Mouse (Mus musculus): ENCODE data around the gene Grik3. TPM values are rescaled to one million over a fixed set of nuclear protein-coding genes. Genes with fewer than 3 reads are reported as not detected.

The Grik3 gene
- polyA plus RNA-seq, 1 experiment from 2014 or later: not detected

DNA sequence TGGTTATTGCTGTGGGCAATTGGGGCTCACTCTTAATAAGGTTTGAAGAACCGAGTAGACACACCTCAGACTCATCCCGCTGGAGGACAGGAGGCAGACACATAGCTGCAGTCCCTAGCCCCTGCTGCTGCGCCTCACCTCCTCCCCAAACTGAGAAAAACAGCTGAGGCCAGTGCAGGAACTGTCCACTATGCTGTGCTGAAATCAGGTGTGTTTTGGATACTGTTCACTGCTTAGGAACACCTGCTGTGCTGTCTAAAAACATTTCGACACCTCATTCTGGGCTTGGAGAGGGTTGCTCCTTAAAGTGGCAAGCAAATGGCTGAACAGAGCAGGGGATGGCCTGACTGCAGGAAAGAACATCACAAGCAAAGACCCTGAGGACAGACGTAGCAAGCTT, 57.7 kb downstream of the Grik3 start:
- no peak overlapping the region for H3K4me3 ChIP-seq (replicated peaks)
- H3K9ac ChIP-seq: no peak overlapping the region
- WGBS (ENCODE audit: insufficient replicate concordance): 42% methylated on average over 5 of the region's 5 CpGs
- no peaks in the 10 kb centered on the region for H3K9me3 ChIP-seq (replicated peaks)
- H3K27ac ChIP-seq (replicated peaks): no peak overlapping the region
- no peak overlapping the region for H3K4me2 ChIP-seq
- no peaks in the 10 kb centered on the region for H3K27me3 ChIP-seq
- no peak for ATAC-seq (ENCODE audit: insufficient read depth)
- no peaks in the 10 kb centered on the region for H3K36me3 ChIP-seq (replicated peaks)
- H3K4me1 ChIP-seq (replicated peaks): no peaks in the 10 kb centered on the region

DNA sequence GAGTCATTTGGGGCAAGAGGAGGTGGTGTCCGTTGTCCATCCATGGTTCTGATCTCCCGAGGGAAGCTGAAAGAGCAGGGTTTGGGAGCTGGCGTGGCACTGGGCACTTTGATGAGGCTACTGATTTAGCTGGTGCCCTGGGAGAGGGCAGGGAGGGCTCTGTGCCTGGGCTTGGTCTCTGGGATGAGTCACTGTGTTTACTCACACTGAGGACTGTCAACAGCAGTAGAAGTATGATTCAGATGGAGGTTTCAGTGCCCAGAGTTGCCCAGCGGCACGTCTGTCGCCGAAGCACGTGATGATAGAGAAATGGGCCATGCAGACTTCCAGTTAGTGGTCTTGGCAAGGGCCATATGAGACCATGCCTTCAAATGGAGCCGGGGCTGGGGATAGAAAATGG, 63.3 kb downstream of the Grik3 start:
- Histone ChIP-seq H3K36me3 (replicated peaks) (no peaks in the 10 kb centered on the region), H3K27ac (replicated peaks) (no peak overlapping the region), H3K4me3 (replicated peaks) (no peak overlapping the region), H3K4me1 (replicated peaks) (no peaks in the 10 kb centered on the region), H3K27me3 (no peaks in the 10 kb centered on the region), H3K4me2 (no peak overlapping the region), H3K9ac (no peak overlapping the region), H3K9me3 (replicated peaks) (no peaks in the 10 kb centered on the region)
- ATAC-seq (ENCODE audit: insufficient read depth): no peak
- WGBS (ENCODE audit: insufficient replicate concordance): 68% methylated on average over 9 of the region's 9 CpGs

DNA sequence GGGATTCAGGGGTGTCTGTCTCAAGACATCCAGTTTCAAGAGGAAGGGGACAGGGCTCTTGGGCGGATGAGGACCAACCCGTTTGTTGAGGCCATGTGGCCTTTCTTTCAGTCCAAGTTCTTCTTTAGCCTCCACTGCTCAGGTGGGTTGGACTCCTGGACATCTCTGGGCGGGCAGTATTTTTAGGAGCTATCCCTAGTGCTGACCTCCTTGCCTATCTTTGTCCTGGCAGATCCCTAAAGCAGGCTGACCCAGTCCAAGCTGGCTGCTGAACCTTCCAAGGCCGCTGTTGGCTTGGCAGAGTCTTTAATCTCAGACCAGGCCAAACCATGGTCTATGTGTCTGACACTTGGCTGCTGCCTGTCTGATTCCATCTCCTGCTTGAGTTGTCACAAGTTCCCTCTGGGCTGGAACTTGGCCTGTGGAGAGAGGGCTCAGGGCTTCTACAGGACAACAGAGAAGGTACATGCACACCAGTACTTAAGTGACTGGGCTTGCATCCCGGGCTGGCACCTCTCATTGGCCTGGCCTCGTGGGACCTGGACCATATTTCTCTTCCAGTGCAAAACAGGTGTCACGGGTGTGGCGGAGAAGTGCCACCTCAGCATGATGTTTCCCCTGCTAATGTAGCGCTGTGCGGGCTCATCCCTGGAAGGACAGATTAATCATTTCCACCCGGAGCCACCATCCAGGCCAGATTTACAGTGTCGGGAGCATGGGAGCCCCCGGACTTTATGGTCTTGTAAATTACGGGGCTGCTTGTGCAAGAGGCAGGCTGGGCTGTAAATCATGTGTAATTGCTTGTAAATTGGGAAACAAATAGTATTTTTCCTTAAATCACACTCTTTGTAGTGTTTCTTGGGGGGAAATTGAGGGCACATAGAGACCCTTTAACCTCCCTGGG, 66.2 kb downstream of the Grik3 start:
- Histone ChIP-seq H3K4me3 (replicated peaks) (no peak overlapping the region), H3K36me3 (replicated peaks) (no peaks in the 10 kb centered on the region), H3K27me3 (no peaks in the 10 kb centered on the region), H3K4me2 (no peak overlapping the region), H3K4me1 (replicated peaks) (no peaks in the 10 kb centered on the region), H3K9me3 (replicated peaks) (no peaks in the 10 kb centered on the region), H3K27ac (replicated peaks) (no peak overlapping the region), H3K9ac (no peak overlapping the region)
- ATAC-seq (ENCODE audit: insufficient read depth): no peak
- 52% methylated on average over 14 of the region's 14 CpGs for WGBS (ENCODE audit: insufficient replicate concordance)

DNA sequence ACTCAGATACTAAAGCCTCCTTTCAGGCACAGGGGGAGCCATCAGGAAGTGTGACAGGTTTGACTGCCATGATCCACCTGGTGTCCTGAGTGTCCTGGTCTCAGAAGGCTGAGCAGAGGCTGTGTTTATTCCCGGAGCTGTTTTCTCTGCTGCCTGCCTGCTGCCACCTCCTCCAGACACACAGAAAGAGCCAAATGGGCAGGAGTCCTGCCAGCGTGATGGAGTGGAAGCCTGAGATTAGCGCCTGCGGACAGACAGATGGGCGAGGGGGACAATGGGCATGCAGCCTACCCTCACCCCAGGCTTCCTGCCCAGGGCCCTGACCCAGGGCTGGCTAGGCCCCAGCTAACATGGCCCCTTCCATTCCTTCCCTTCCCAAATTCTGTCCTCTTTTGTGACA, 69.1 kb downstream of the Grik3 start:
- Histone ChIP-seq H3K27me3 (no peaks in the 10 kb centered on the region), H3K4me1 (replicated peaks) (no peaks in the 10 kb centered on the region), H3K9ac (no peak overlapping the region), H3K36me3 (replicated peaks) (no peaks in the 10 kb centered on the region), H3K27ac (replicated peaks) (no peak overlapping the region), H3K9me3 (replicated peaks) (no peaks in the 10 kb centered on the region), H3K4me3 (replicated peaks) (no peak overlapping the region), H3K4me2 (no peak overlapping the region)
- WGBS (ENCODE audit: insufficient replicate concordance): 35% methylated on average over 5 of the region's 5 CpGs
- ATAC-seq (ENCODE audit: insufficient read depth): no peak

DNA sequence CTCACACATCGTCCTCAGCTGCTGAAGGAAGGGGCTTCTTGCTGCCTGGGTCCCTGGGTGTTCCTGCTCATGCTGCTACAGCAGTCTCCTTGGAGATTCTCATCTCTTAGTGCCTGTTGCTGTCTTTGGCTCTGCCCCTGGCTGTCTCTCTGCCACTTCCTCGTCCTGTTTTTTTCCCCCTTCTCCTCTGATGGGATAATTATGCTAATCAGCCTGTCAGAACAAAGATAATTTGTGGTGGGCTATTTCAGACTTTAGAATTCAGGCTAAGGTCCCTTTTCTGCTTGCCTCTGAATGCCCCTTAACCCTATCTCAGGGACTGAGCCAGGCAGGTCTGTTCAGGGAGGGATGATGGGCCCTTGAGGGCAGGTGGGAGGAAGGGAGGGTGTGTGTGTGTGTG, 70.3 kb downstream of the Grik3 start:
- Histone ChIP-seq H3K36me3 (replicated peaks) (no peaks in the 10 kb centered on the region), H3K27ac (replicated peaks) (no peak overlapping the region), H3K4me1 (replicated peaks) (no peaks in the 10 kb centered on the region), H3K9ac (no peak overlapping the region), H3K4me2 (no peak overlapping the region), H3K9me3 (replicated peaks) (no peaks in the 10 kb centered on the region), H3K27me3 (no peaks in the 10 kb centered on the region), H3K4me3 (replicated peaks) (no peak overlapping the region)
- no peak for ATAC-seq (ENCODE audit: insufficient read depth)
- WGBS (ENCODE audit: insufficient replicate concordance): 32% methylated on average over 2 of the region's 2 CpGs

DNA sequence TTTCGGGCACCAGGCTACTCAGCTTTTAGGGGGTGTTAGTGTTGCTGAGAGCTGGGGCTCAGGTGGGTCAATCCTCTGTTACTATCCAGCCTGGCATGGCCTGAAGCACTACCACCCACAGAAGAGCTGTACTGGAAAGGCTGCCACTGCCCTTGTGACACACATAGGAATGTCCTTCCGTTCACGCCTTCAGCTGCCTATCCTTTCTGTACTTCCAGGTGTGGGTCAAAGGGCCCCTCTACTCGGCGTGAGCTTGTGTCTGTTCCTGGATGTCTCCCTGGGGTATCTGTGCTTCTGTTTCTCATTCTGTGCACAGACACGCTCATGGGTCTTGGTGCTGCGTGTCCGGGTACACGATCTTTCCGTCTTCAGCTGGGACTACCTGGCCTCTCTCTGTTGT, 73.1 kb downstream of the Grik3 start:
- no peak overlapping the region for H3K4me2 ChIP-seq
- ATAC-seq (ENCODE audit: insufficient read depth): no peak
- H3K27me3 ChIP-seq: no peaks in the 10 kb centered on the region
- H3K36me3 ChIP-seq (replicated peaks): no peaks in the 10 kb centered on the region
- H3K9me3 ChIP-seq (replicated peaks): no peaks in the 10 kb centered on the region
- H3K4me1 ChIP-seq (replicated peaks): no peaks in the 10 kb centered on the region
- WGBS (ENCODE audit: insufficient replicate concordance): 75% methylated on average over 10 of the region's 10 CpGs
- H3K9ac ChIP-seq: no peak overlapping the region
- H3K4me3 ChIP-seq (replicated peaks): no peak overlapping the region
- no peak overlapping the region for H3K27ac ChIP-seq (replicated peaks)

DNA sequence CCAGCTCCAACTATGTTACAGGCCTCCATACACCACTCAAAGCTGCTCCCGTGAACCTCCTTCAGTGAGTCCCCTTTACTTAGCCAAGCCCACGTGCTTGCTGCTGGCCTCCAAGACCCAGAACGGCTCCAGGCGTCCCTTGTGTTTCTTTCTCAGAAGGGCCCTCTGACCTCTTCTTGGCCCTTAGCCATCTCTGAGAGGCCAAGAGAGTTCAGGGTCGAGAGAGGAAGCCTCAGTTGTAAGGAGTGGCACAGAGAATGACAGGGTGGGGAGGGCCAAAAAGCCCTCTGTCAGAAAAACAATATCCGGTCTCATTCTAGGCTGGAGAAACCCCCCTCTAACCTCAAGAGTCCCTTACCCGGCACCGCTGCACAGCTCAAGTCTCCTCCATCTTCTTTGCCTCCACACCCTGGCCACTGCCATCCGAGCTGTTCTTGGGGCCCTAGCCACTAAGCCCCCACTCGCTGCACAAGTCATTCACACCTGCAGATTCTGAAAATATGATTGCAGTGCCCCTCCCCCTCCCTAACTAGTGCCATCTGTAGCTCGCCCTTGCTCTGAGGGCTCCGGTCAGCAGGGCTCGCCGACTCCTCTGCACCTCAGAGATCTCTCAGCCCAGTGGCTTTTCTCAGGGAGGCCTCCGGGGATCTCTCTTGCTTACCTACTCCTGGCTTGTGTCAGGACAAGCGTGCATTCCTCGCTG, 73.7 kb downstream of the Grik3 start:
- H3K9me3 ChIP-seq (replicated peaks): no peaks in the 10 kb centered on the region
- no peak overlapping the region for H3K4me2 ChIP-seq
- no peaks in the 10 kb centered on the region for H3K4me1 ChIP-seq (replicated peaks)
- H3K36me3 ChIP-seq (replicated peaks): no peaks in the 10 kb centered on the region
- H3K27me3 ChIP-seq: no peaks in the 10 kb centered on the region
- no peak for ATAC-seq (ENCODE audit: insufficient read depth)
- 48% methylated on average over 17 of the region's 17 CpGs for WGBS (ENCODE audit: insufficient replicate concordance)
- H3K9ac ChIP-seq: no peak overlapping the region
- H3K4me3 ChIP-seq (replicated peaks): no peak overlapping the region
- H3K27ac ChIP-seq (replicated peaks): no peak overlapping the region

DNA sequence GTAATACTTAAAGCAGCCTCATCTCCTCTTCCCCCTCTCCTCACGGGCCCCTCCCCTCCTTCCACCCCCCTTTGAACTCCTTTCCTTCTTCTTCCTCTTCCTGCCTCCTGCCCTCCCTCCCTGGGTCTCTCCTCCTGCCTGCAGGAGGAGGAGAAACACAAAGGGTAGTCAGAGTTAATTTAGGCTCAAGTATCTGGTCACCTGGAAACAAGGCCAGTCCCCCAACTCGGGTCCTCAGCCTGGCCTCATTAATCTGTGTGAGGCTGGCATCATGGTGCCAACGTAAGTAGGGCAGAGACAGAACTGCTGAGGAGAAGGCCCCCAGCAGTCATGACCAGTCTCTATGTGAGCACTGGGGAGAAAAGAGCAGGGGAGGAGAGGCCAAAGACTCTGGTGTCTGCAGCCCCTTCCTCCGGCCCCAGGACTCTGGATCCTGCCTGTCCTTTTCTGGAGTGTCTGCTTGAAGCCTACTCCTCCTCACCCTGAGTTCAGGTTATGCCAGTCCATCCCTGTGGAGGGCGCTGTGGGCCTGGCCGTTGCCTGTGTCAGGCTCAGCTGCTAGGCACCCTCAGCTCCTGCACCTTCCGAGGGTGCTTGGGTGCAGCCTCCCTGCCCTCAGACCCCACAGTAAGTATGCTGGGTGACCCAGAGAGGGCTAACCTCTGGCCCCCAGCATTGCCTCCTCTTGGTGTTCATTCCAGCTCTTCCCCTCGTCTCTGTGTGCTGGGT, 75.4 kb downstream of the Grik3 start:
- no peak overlapping the region for H3K4me2 ChIP-seq
- H3K36me3 ChIP-seq (replicated peaks): no peaks in the 10 kb centered on the region
- H3K4me3 ChIP-seq (replicated peaks): no peak overlapping the region
- H3K9me3 ChIP-seq (replicated peaks): no peaks in the 10 kb centered on the region
- no peak for ATAC-seq (ENCODE audit: insufficient read depth)
- WGBS (ENCODE audit: insufficient replicate concordance): 41% methylated on average over 7 of the region's 8 CpGs
- H3K27ac ChIP-seq (replicated peaks): no peak overlapping the region
- H3K4me1 ChIP-seq (replicated peaks): no peaks in the 10 kb centered on the region
- H3K27me3 ChIP-seq: no peaks in the 10 kb centered on the region
- H3K9ac ChIP-seq: no peak overlapping the region

DNA sequence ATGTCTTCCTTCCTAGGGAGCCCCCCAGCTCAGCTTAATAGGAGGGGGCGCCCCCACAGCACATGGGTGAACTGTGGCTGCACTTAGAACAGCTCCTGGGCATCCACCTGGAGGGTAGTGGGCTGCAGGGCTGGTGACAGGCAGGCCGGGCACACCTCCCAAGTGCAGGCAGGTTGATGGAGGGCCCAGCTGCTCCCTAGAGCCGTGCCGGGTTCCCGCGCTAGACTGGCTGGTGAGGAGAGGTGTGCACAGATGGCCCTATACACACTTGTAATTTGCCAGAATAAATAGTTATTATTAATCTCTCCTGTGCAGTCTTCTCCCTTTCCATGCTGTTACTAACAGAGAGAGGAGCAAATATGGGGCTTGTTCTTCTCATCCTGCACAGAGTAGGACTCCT, 77.7 kb downstream of the Grik3 start:
- H3K27me3 ChIP-seq: 0 out of 2 replicates have a peak, but pooled peaks cover 3% of the 10 kb centered on the region
- H3K4me2 ChIP-seq: no peak overlapping the region
- no peaks in the 10 kb centered on the region for H3K36me3 ChIP-seq (replicated peaks)
- WGBS (ENCODE audit: insufficient replicate concordance): 72% methylated on average over 6 of the region's 6 CpGs
- H3K4me1 ChIP-seq (replicated peaks): no peaks in the 10 kb centered on the region
- ATAC-seq (ENCODE audit: insufficient read depth): no peak
- no peak overlapping the region for H3K4me3 ChIP-seq (replicated peaks)
- no peaks in the 10 kb centered on the region for H3K9me3 ChIP-seq (replicated peaks)
- no peak overlapping the region for H3K27ac ChIP-seq (replicated peaks)
- H3K9ac ChIP-seq: no peak overlapping the region

DNA sequence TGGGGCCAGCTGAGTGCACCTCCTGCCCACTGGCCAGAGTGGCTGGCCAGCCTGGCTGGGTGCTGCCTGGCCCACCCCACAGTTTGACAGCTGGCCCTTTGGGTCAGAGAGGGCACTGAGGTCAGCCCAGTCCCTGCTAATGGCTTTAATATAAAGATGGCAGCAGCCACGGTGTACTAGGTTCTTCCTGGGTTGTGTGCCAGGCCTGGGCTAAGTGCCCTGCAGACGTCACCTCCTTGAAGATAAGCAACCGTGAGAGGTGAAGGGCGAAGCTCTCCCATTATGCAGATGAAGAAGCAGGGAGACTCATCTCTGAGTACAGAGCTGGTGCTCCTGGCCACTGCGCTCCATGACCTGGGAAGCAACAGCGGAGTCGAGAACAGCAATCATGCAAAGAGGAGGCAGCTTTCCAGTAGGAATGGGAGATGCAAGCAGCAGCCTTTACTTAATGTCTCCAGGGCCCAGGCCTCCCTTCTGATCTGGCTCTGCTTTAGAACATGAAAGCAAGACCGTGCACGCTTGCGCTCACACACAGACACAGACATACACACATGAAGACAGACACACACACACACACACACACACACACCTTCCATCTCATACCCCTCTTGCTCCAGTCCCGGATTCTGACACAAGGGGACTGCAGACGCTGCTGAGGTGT, 81.3 kb downstream of the Grik3 start:
- Histone ChIP-seq H3K9ac (no peak overlapping the region), H3K9me3 (replicated peaks) (no peaks in the 10 kb centered on the region), H3K4me1 (replicated peaks) (no peaks in the 10 kb centered on the region), H3K36me3 (replicated peaks) (no peaks in the 10 kb centered on the region), H3K27ac (replicated peaks) (no peak overlapping the region), H3K27me3 (peaks cover 8% of the 10 kb centered on the region), H3K4me3 (replicated peaks) (no peak overlapping the region), H3K4me2 (no peak overlapping the region)
- 24% methylated on average over 12 of the region's 12 CpGs for WGBS (ENCODE audit: insufficient replicate concordance)
- no peak for ATAC-seq (ENCODE audit: insufficient read depth)

DNA sequence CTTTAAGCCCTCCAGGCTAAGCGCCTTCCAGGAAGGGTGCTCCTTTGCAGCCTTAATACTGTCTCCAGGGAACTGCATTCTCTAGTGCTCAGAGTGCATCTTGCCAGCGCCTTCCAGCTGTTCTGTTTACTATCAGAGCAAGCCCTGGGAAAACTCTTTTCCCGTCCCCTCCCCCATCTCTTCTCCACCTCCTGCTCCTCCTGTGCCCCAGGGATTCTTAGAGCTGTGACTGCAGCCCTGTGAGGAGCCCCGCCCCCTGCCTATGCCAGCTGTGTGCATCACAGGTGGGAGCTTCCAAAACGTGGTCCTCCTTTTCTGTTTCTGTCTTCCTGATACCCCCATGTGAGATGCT, 81.8 kb downstream of the Grik3 start:
- WGBS (ENCODE audit: insufficient replicate concordance): 3% methylated on average over 5 of the region's 5 CpGs

More for the DNA sequence above, 81.8 kb downstream of the Grik3 start:
- Histone ChIP-seq H3K9ac (no peak overlapping the region), H3K4me2 (no peak overlapping the region), H3K36me3 (replicated peaks) (no peaks in the 10 kb centered on the region), H3K4me1 (replicated peaks) (no peaks in the 10 kb centered on the region), H3K27ac (replicated peaks) (no peak overlapping the region), H3K9me3 (replicated peaks) (no peaks in the 10 kb centered on the region), H3K4me3 (replicated peaks) (no peak overlapping the region), H3K27me3 (peaks cover 8% of the 10 kb centered on the region)
- no peak for ATAC-seq (ENCODE audit: insufficient read depth)
